Mouse (Mus musculus) CH12.LX (cell line): ENCODE measurements around the gene Cbx4.
A peak's percentile ranks its signal among the peaks of the same experiment; 100 is the strongest.

Experiments used
- GABPA ChIP-seq: IDR thresholded peaks from 2 replicates; pipeline ENCODE4 v1.6.1; 2012; ENCODE audit warnings: low read depth, low read length, improper control_type of control experiment, inconsistent platforms; ENCODE audit not compliant: insufficient replicate concordance
- POLR2A ChIP-seq: IDR thresholded peaks from 2 replicates; pipeline ENCODE4 v1.6.1; 2011; ENCODE audit warnings: low read depth, mild to moderate bottlenecking, improper control_type of control experiment, low read length

DNA sequence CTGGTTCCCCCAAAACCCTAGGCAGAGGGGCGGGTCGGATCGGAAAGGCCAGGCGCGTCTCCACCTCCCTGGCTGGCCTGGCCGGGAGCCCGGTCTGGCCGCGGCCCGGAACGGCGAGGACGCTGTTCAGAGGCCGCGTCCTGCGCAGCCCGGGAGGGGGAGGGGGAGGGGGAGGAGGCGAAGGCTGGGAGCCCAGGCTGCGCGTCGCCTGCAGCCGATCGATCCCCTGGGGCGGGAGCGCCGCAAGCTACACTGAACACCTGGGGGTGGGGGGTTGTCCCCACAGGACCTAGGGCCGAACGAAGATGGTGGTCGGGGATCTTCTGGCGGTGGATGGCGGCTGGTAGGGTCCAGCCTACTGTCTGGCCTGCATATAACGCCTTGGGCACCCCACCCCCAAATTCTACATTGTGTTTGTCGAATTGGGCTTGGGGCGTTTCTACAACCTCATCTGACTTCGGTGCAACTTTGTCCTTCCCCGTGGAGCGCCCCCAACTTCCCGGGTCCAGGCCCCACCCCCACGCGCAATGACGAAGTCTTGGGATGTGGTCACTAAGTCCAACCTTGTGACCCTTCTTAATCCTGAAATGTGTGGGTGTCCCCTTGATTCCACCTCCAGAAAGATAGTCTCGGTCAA, 5.1 kb upstream of the Cbx4 start:
- peak; percentile 51 for TF ChIP-seq POLR2A
- no peak for TF ChIP-seq GABPA
